Mouse (Mus musculus) heart, adult 18-20 months (tissue): ENCODE results near the gene Dop1a. TPM values are rescaled to one million over a fixed set of nuclear protein-coding genes. Genes with fewer than 3 reads are reported as not detected.
A peak's percentile ranks its signal among the peaks of the same experiment; 100 is the strongest.

Experiments used
- DNase-seq, 2 experiments: peaks; one replicate each; pipeline ENCODE4 v3.0.0; 2021 to 2022; ENCODE audit warnings: mixed read lengths in 1 of 2
- long read RNA-seq, 2 experiments: library from polyadenylated mRNA; stranded (forward); transcript quantifications; one replicate each; pipeline ENCODE4 v2.0.0; 2021
- total RNA-seq, 2 experiments: library from RNA; stranded (reverse); gene quantifications; 2 replicates each; pipeline ENCODE4 v1.2.3; 2021

Dop1a gene
- total RNA-seq, result 10 to 100 TPM; 16.1 to 18.4 TPM
- long read RNA-seq, experiment 1, partial matches to known transcripts, result 2 of 3 reads
- long read RNA-seq, experiment 1, other reads (novel, unspliced or antisense), result 1 of 3 reads
- long read RNA-seq, experiment 2, result 0 reads

DNA sequence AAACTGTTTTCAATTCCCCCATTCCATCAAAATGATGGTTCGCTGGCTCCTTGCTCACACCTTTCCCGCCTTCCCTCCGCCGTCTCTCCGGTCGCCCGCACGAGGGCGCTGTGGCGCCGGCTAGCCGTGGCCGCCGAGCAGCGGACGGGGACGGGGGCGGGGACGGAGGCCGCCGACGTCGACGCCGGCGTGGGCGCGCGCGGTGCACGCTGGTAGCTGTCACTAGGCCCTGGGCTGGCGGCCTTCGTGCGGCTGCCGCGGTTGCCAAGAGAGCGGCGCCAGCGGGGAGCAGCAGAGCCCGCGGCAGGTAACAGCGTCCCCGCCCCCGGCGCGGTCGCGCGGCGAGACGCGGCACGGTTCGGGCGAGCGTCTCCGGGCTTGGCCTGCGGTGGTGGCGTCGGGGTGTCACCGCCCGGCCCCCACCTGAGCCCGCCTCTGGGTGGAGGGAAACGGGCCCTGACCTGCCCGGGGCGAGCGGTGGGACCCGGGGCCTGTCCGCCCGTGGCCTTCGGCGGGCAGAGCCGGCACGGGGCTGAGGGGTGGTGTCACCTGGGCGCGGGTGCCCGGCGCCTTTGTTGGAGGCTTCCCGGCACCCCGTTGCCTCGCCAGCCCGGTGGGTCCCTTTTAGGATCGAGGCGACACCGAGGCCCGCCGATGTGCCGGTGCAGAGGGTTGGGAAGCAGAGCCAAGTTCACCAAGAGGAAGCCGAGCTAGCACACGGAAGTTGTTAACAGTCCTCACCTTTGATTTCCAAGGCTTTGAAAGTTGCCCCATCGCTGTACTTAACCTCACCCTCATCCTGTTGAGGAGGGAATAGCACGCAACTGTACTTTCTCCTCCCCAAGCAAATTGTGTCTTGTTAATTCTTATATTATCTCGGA lies at the start of gene Dop1a:
Dop1a (plus strand) TSS at position 165 of the 881 bp plus-strand sequence.
- peak; percentile 90 to 93 for DNase-seq

DNA sequence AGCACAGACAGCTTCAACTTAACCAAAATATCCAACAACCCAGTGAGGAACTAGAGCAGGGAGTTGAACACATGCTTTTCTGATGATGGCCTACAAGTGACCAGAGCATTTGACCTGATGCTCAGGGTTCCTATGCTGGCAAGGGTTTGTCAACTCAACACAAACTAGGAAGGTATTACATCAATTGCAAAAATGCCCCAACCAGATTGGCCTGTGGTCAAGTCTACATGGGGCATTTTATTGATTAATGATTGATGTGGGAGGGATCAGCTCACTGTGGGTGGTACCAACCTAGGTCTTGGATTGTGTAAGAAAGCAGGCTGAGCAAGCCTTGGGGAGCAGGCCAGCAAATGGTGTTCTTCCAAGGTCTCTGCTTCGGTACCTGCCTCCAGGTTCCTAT lies 49.0 kb upstream of the Dop1a start:
- no peak for DNase-seq

DNA sequence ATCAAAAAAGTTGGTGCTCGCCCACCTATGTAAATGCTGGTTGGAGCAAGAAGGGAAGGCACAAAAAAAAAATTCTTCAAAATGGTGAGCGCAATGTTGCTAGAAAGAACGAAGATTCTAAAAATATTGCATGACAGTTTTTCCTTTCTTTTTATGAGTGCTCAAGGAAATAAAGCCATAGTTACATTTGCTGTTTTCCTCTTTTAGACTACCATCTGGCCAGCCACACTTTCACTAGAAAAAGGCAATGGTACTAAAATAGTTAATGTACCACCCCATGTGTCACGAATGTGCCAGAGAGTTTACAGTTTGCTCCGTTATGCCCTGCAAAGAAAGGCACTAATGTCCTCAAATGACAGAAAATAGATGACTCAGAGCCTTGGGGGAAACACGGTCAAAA lies 47.6 kb upstream of the Dop1a start:
- DNase-seq, result no peak

DNA sequence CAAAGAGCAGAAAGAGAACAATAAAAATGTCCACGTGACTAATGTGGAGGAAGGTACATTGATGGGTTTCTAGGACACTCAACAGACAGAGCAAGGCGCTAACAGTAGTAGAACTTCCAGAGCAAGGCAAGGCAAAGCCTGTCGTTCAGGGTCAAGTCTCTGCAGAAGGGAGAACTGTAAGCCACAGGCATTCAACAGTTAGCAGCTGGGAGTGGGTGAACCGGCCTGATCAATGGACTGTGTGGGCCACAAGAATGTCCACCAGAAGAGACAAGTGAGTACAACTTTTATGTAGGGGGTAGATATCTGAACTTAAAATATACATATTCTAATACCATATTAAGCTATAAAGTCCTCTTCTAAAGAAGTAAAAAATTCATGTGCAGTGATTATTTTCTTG lies 43.6 kb upstream of the Dop1a start:
- DNase-seq, result no peak

DNA sequence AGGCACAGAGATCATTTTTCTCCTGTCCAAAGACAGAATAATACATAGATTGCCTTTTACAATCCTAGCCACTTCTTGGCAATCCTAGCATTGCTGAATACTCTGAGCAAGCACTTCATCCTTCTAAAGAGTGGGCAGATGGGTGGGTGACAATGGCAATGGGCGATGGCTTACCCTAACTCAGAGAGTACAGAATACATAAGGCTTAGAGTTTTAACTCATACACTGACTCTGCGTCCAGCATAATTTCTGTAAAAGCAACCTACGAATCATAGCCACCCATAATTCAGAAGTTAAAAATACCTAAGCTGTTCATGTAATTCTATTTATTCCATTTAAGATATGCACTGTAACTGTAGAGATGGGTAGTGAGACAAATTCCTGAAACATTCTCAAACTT lies 31.4 kb upstream of the Dop1a start:
- no peak for DNase-seq

DNA sequence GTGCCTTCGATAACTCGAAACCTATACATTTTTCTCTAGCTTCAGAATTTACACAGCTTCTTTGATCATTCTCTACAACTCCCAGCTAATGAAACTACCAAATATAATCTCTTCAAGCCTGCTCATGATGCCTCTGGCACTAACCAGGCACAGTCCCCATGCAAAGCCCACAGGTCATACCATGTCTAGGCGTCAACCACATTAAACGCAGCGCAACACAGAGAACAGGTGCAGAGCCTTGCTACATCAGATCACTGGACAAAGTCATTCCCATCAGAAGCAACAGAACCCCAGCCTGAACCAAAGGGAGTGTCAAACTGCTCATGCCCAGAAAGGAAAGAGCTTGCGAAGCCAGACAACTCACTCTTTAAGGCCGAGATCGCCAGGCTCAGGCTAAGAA lies 30.3 kb upstream of the Dop1a start:
- DNase-seq, result no peak

DNA sequence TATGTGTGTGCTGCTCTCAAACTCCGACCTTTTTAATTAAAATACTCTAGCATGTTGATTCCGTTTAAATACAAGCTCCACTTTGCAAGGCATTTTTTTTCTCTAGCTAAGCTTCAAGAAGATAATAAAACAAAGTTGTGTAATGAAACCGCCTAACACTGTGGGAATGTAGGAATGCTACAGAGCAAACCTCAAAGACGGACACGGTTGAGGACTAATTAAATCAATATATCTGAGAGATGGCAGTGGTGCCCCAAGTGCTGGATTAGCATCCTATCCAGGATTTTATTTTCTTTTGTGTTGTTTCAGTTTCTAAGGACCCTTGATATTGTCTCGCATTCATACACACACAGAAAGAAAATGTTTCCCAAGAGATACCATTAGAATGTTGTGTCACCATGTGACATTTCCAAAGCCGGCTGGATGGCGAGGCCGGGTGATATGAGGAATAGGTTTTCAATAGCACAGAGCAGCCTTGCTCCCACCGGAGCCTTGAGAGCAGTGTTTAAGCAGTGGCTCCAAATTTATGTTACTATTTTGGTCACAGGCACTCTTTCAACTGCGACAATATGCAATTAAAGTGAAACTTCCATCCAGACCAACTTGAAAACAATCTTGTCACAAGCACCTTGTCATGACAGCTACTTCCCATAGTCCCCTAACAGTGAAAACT lies 28.5 kb upstream of the Dop1a start:
- DNase-seq, result no peak

DNA sequence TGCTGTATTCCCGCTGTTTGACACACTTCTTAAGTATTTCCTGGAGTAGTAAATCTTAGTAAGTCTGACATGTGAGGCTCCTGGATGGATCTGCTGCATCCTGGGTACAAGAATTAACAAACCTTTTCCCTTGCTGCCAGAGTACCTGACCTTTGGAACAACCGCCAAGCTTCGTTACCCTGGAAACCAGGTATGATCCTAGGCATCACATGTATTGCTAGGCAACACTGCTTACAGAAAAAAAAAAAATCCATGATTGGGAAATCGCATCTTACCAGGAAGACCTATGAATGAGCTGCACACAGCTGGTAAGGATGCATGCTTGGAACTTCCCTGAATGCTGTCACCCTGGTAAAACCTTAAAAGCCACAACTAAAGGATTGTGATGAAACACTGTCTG lies 24.7 kb upstream of the Dop1a start:
- no peak for DNase-seq

DNA sequence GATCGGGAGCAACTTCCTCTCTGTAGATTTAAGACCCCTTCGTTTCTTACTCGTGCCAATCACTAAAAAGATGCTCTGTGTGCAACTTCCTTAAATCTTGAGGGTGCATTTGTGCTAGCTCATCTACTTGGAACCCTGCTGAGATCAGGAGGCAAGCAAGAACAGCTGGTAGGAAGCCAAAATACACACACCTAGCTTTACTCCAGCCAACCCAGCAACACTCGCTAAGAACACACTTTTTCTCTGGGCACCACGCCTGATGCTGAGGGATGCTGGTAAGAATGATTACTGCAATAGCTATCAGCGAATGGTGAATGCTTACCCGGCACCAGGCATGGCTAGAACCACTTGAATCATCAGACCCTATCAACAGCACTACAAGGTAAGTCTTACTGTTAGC lies 20.1 kb upstream of the Dop1a start:
- peak in 1 of 2 experiments; percentile 9 for DNase-seq

DNA sequence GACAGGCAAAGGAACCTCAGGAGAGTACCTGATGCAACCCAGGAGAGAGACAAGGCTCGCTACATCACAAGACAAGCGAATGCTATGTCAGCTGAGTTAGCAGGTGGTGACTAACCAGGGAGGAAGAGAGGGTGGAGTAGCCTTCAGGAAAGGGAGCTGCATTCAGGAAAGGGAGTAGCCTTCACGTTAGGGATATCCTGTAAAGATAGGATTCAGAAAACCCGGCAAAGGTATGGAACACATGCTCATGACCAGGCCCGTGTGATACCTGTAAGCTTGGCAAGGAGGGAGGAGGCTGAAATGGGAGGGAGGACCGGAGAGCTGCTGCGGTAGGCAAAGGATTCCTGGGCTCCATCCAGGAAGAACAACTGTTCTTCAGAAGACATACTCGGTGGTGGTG lies 19.5 kb upstream of the Dop1a start:
- DNase-seq, result peak in 1 of 2 experiments; percentile 36

DNA sequence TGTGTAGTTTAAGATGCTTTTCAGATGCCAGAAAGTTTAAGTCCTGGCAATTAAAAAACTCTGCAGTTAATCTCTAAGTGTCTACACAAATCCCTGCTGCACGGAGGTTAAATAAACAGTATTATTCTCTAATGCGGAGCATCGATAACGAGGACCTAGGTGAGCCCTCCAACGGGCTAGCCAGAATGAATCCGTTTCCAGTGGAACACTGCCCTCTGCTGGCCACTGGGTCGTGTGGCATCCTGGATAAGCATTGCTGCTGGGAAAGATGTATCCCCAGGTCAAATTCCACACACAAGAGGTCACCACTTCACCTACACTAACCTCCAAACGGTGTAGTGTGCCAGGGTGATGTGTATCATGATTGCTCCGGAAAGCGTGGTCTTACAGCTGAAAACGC lies 17.4 kb upstream of the Dop1a start:
- peak; percentile 61 to 89 for DNase-seq

DNA sequence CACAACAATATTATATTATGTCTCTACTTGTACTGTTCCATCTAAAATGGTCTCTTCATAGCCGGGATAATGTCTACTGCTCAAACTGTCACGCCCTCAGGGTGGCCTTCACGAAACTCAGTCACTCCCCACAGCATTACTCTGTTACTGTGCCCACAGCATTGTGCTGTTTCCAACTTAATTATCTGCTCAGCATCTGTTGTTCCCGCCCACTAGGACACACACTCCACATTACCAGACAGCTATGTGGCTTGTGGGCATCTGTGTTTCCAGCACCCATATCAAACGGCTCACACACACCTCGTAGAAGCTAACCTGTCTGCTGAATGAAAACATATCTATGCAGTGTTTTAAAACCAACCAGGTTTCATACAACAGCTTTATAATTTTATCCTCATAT lies 15.9 kb upstream of the Dop1a start:
- no peak for DNase-seq

DNA sequence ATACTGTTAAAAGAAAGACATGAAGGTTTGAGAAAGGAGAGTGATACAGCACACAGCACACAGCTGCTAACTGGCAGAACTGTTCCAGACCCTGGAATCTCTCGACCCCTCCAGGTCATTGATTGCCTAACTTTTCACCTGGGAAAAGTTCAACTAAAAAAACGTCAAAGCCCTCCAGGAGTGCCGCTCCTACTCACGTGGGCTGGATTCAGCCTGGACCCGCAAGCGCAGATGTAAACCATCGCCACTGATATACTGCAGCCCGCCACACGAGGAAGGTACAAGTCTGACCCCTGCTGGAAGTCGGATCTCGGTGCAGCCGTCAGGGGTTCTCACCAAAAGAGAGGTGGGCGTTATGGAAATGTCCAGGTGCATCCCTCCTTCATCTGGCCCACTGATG lies 15.3 kb upstream of the Dop1a start:
- DNase-seq, result peak; percentile 19 to 59

DNA sequence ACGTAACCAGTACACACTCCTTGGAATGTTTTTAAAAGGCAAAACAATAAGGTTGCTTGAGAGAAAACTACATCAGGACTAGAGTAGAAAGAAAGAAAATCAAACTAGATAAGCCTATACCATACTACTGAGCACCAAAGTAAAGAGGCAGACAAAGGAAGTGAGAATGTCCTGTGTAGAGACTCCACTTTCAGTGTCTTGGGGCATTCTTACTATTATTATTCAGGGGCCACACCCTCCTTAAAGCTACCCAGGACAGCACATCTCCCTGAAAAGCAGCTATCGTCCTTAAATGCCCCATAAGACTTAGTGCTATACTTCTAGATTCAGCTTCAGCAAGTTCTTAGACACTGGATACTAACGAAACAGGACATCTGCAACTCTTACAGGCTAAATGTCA lies 13.3 kb upstream of the Dop1a start:
- no peak for DNase-seq

DNA sequence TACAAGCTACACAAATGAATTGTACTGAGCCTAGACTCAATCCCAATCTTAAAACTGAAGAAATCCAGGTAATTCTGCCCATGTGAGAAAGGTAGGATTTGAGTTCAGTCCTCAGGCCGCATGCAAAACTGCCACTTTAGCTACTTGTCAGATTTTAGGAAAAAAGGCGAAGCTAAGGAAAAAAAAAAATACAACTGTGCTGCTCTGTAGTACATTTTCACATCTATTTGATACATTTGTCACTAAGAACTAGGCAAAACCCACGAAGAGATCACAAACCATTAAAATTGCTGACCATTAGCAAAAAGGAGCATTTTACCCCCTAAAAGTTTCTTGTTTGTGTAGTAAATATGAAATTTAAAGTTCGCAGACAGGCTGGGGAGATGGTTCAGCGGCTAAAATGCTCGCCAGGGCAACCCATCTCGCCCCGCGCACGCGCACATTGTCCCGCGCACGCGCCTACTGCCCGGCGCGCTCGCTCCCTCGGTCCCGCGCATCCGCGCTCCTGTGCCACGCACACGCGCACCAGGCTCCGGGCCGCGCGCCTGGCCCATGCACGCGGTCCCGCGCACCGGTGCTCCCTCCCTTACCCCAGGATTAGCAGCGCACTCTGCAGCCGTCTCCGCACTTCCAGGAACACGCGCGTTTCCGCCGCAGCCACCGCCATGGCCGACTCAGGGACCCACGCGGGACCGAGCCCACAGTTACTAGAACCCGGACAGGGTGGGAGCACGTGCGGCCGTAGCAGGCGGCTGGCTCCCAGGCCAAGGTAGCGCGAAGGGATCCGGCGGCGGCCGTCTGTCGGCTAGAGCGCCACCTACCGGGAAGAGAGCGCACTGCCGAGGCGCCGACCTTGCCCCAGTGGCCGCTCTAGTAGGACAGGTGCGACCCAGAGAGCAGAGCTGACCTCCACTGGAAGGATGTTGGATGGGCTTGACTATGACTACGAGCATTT lies 2.5 kb upstream of the Dop1a start, which contains the start of gene Ube2cbp:
Ube2cbp (minus strand) TSS at position 800 of the 955 bp plus-strand sequence.
- DNase-seq, result peak; percentile 88 to 91

DNA sequence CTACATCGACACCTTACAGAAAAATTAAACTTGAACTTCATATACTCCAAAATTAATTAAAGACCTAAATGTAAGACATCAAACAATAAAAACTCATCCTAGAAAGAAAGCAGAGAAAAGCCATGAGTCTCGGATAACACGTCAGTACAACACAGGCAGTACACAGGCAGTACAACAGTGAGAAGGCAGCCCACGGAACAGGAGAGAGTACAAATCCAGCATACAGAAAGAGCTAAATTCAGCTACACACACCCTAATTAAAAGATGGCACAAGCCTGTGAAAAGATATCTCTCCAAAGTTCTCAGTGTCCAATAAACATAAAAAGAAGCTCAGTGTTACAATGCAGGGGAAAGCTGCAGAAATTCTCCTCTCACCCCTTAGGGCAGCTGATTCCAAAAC lies 9.0 kb downstream of the Dop1a start:
- no peak for DNase-seq

DNA sequence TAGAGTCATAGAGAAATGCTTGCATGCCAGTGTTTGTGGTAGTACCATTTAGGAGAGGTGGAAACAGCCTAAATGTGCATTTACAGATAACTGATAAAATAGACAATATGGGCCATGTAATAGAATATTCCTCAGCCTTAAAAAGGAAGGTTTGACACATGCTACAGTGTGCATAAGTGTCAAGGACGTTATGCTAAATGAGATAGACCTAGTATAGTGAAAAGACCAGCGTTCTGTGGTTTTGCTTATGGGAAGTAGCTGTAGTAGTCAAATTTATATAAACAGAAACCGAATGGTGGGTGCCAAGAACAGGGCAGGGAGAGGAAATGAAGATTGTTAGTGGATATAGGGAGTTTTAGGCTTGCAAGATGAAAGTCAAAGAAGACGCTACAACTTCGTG lies 9.8 kb downstream of the Dop1a start:
- DNase-seq, result no peak

DNA sequence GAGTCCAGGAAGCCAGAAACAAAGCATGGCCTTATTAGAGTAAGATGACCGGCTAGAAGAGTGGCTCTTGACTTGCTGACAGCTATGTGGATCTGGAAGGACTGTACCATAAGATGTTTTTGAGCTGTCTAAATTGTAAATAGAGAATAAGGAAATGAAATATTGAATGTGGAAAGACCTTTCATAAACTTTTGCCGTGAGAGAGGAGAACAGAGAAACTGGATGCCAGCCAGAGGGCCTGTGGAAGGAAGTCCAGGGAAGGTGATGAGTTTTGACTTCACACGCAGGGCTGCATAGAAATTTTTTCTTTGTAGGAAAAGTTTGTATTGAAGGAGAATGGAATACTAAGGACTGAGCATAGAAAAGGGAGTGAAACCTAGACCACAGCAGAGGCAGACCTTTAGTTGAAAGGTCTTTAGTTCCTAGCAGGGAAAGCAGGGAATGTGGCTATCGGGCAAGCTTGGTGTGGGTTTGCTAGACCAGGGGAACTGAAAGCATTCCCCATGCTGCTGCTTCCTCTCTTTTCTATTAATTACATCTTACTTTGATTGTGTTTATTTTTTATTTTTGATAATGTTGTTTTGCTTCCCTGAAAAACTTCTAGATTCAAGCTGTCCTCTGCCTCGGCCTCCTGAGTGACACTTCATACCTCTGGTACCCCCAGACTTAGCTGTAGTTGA lies 11.6 kb downstream of the Dop1a start:
- DNase-seq, result peak; percentile 26 to 28

DNA sequence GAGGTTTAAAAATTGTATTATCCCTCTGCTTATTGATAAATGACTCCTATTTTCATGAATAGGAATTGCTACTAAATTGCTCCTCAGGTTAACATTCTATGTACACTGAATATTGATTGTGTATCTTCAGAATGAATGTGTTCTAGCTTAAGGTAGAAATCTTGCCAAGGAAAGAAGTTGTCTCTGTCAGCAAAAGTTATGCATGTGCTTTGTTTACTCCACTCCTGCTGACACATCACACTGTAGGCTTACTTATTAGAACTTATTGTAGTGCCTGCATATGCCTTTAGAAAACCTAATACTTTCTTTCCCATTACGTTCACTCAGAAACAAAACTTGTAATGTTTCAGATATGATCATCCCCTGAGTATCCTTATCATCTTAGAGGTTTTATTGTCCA lies 15.3 kb downstream of the Dop1a start:
- no peak for DNase-seq

DNA sequence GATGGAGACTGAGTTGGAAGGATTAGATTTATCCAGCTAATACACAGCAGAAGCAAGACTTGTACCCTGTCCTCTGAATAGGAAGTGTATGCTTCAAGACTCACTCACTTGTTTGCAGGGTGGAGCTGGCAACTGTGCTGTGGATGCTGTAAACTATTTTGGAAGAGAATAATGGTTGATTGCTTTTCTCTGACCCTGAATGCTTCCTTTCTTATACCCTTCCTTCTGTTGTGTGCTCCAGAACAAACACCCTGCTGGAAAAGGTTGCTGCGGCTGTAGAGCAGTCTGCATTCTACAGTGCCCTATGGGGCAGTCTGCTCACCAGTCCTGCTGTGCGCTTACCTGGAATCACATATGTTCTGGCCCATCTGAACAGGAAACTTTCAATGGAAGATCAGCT lies 24.8 kb downstream of the Dop1a start:
- DNase-seq, result no peak

DNA sequence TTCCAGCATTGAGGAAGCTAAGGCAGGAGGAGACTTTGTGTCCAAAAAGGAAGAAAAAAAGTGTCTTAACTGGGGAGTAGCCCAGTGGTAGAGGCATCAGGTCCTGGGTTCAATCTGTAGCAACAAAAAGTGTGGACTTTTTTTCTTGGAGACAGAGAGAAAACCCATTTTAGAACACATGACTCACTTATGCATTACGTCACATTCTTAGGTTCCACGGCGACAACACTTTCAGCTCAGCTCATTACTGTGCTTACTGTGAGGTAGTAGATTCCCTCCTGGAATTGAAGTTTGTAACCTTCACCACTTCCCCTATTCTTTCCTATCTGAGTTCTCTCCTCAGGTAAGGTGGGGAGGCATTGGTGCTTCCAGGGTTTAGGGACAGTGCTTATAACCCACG lies 29.3 kb downstream of the Dop1a start:
- DNase-seq, result no peak

DNA sequence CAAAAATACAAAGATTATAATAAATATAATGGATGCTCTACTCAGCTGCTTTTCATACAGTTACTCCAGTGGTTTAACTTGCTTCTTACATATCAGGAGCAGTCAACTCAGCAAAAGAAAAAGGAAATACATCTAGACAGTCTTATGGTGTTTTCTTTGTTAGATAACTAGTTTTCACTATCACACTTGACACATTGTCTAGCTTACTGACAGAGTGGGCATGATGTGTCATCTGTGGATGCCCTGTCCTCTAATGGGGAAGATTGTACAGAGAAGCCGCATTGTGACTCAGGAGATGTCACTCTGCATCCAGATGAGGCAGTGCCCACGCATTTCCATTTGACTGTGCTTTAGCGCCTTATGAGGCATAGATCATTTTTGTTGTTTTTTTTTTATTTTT lies 32.1 kb downstream of the Dop1a start:
- no peak for DNase-seq
